Mouse (Mus musculus) embryonic facial prominence, embryonic 14.5 days (tissue): ENCODE measurements around the gene Bad. TPM values are rescaled to one million over a fixed set of nuclear protein-coding genes. Genes with fewer than 3 reads are reported as not detected.

ENCODE experiments used
- ATAC-seq: fragments of 200-750 bp; cut with Nextera tagmentation; 2 replicates; pipeline ENCODE4 v1.8.0; 2017; ENCODE audit warnings: low read depth, moderate number of reproducible peaks, moderate TSS enrichment
- DNase-seq: peaks from one replicate; pipeline ENCODE4 v3.0.0-alpha.2; 2015; ENCODE audit warnings: low spot score
- H3K27ac ChIP-seq: fragments of 300-500 bp; sonication (generic); replicated peaks from 2 replicates; pipeline ENCODE4 v1.5.1; 2014; ENCODE audit warnings: low read depth, mild to moderate bottlenecking, low read length, moderate library complexity
- H3K27me3 ChIP-seq: fragments of 300-500 bp; sonication (generic); replicated peaks from 2 replicates; pipeline ENCODE4 v1.6.1; 2014; ENCODE audit warnings: low read length; ENCODE audit not compliant: control insufficient read depth, insufficient read depth
- H3K36me3 ChIP-seq: fragments of 300-500 bp; sonication (generic); 2 replicates; pipeline ENCODE4 v1.6.1; 2014; ENCODE audit warnings: low read length, mixed read lengths; ENCODE audit not compliant: control insufficient read depth, insufficient read depth
- H3K4me1 ChIP-seq: fragments of 300-500 bp; sonication (generic); 2 replicates; pipeline ENCODE4 v1.6.1; 2014; ENCODE audit warnings: antibody characterized with exemption, low read length; ENCODE audit not compliant: control insufficient read depth, insufficient read depth
- H3K4me2 ChIP-seq: fragments of 300-500 bp; sonication (generic); 2 replicates; pipeline ENCODE4 v1.6.1; 2014; ENCODE audit warnings: low read depth, mild to moderate bottlenecking, low read length, moderate library complexity, mixed read lengths
- H3K4me3 ChIP-seq: fragments of 300-500 bp; sonication (generic); 2 replicates; pipeline ENCODE4 v1.5.1; 2014; ENCODE audit warnings: low read depth, mild to moderate bottlenecking, low read length
- H3K9ac ChIP-seq: fragments of 300-500 bp; sonication (generic); 2 replicates; pipeline ENCODE4 v1.6.1; 2014; ENCODE audit warnings: low read depth, mild to moderate bottlenecking, low read length, moderate library complexity, mixed read lengths
- H3K9me3 ChIP-seq: fragments of 300-500 bp; sonication (generic); 2 replicates; pipeline ENCODE4 v1.6.1; 2016; ENCODE audit warnings: low read length; ENCODE audit not compliant: control insufficient read depth
- WGBS: fragments of 180-500 bp; shearing (Covaris S2); extraction: QIAGEN DNeasy Blood & Tissue Kit; methylation state at CpG from one replicate; pipeline ENCODE4 v1.1.7; 2014; 5-methylcytosine and 5-hydroxymethylcytosine counted together
- polyA plus RNA-seq: library from polyadenylated mRNA; unstranded; fragments of >200 nt; fragmentation: Nextera tagmentation; extraction: Ambion mirVana; gene quantifications from 2 replicates; pipeline ENCODE4 v1.2.1, GENCODE M21; 2014

Bad gene
- polyA plus RNA-seq, 1 experiment from 2014 or later: 70.7 TPM

GRCm38 (mm10) chr19:6947742-6948141 lies 6.1 kb downstream of the Bad start:
- Histone ChIP-seq H3K4me2 (no peak overlapping the region), H3K9ac (no peak overlapping the region), H3K4me3 (no peak overlapping the region), H3K27ac (no peak overlapping the region; the same call in 1 of the 2 replicates), H3K4me1 (peaks cover 9% of the 10 kb centered on the region), H3K27me3 (no peaks in the 10 kb centered on the region), H3K9me3 (no peaks in the 10 kb centered on the region), H3K36me3 (peaks cover 12% of the 10 kb centered on the region; the same call in 1 of the 2 replicates)
- no peak for DNase-seq
- ATAC-seq: no peak
- 44% methylated on average over 4 of the region's 4 CpGs for whole genome bisulfite sequencing

- no peak overlapping the region for H3K4me3 ChIP-seq
- peaks cover 12% of the 10 kb centered on the region; the same call in 1 of the 2 replicates for H3K36me3 ChIP-seq
- H3K9me3 ChIP-seq: no peaks in the 10 kb centered on the region
- peaks cover 6% of the 10 kb centered on the region; the same call in 1 of the 2 replicates for H3K4me1 ChIP-seq
- H3K4me2 ChIP-seq: no peak overlapping the region
- no peaks in the 10 kb centered on the region for H3K27me3 ChIP-seq
- DNase-seq (no peak), ATAC-seq (no peak)
- no peak overlapping the region for H3K9ac ChIP-seq
- 73% methylated on average over 4 of the region's 4 CpGs for WGBS
- H3K27ac ChIP-seq: no peak overlapping the region; the same call in 1 of the 2 replicates
Measured at GRCm38 (mm10) chr19:6948186-6948585, 6.5 kb downstream of the Bad start.

GRCm38 (mm10) chr19:6949532-6949931 lies 7.9 kb downstream of the Bad start:
- Histone ChIP-seq H3K27ac (no peak overlapping the region), H3K36me3 (peaks cover 23% of the 10 kb centered on the region), H3K4me3 (no peak overlapping the region), H3K4me1 (peaks cover 6% of the 10 kb centered on the region; the same call in 1 of the 2 replicates), H3K4me2 (peak overlapping the region; percentile 85), H3K9me3 (no peaks in the 10 kb centered on the region), H3K9ac (no peak overlapping the region), H3K27me3 (no peaks in the 10 kb centered on the region)
- no peak for DNase-seq
- no peak for ATAC-seq
- WGBS: 92% methylated on average over 5 of the region's 5 CpGs

GRCm38 (mm10) chr19:6949951-6950350 lies 8.3 kb downstream of the Bad start:
- no peak for ATAC-seq
- H3K9ac ChIP-seq: peak overlapping the region; percentile 77

GRCm38 (mm10) chr19:6950613-6951153 lies 9.0 kb downstream of the Bad start:
- Histone ChIP-seq H3K9me3 (no peaks in the 10 kb centered on the region), H3K27me3 (no peaks in the 10 kb centered on the region), H3K4me1 (peaks cover 6% of the 10 kb centered on the region; the same call in 1 of the 2 replicates), H3K4me3 (peak overlapping the region; percentile 63), H3K27ac (peak overlapping the region; percentile 96), H3K36me3 (peaks cover 30% of the 10 kb centered on the region), H3K4me2 (peak overlapping the region; percentile 85), H3K9ac (peak overlapping the region; percentile 77)
- peak; percentile 60 for ATAC-seq
- under 1% methylated on average over 28 of the region's 28 CpGs for WGBS
- peak; percentile 85 for DNase-seq

More at GRCm38 (mm10) chr19:6949951-6950350, 8.3 kb downstream of the Bad start:
- Histone ChIP-seq H3K27ac (peak overlapping the region; percentile 96), H3K4me1 (peaks cover 6% of the 10 kb centered on the region; the same call in 1 of the 2 replicates), H3K4me3 (peak overlapping the region; percentile 63), H3K27me3 (no peaks in the 10 kb centered on the region), H3K36me3 (peaks cover 27% of the 10 kb centered on the region), H3K9me3 (no peaks in the 10 kb centered on the region), H3K4me2 (peak overlapping the region; percentile 85)
- 60% methylated on average over 5 of the region's 5 CpGs for WGBS
- no peak for DNase-seq

- under 1% methylated on average over 34 of the region's 35 CpGs for WGBS
- no peaks in the 10 kb centered on the region for H3K27me3 ChIP-seq
- H3K9ac ChIP-seq: peak overlapping the region; percentile 77
Measured at GRCm38 (mm10) chr19:6951381-6951968, 9.8 kb downstream of the Bad start.

GRCm38 (mm10) chr19:6951994-6952711 lies 10.5 kb downstream of the Bad start:
- peak; percentile 20 for ATAC-seq

More at GRCm38 (mm10) chr19:6951381-6951968, 9.8 kb downstream of the Bad start:
- peak overlapping the region; percentile 63 for H3K4me3 ChIP-seq
- DNase-seq (peak; percentile 97), ATAC-seq (peak; percentile 86)
- H3K9me3 ChIP-seq: no peaks in the 10 kb centered on the region
- peak overlapping the region; percentile 96 for H3K27ac ChIP-seq
- H3K4me2 ChIP-seq: peak overlapping the region; percentile 85
- H3K4me1 ChIP-seq: peaks cover 6% of the 10 kb centered on the region; the same call in 1 of the 2 replicates
- peaks cover 30% of the 10 kb centered on the region for H3K36me3 ChIP-seq

GRCm38 (mm10) chr19:6952712-6953037 lies 11.0 kb downstream of the Bad start:
- DNase-seq: peak; percentile 31
- peaks cover 6% of the 10 kb centered on the region; the same call in 1 of the 2 replicates for H3K4me1 ChIP-seq
- no peaks in the 10 kb centered on the region for H3K27me3 ChIP-seq
- H3K9ac ChIP-seq: peak overlapping the region; percentile 77
- H3K36me3 ChIP-seq: peaks cover 41% of the 10 kb centered on the region
- no peak for ATAC-seq
- 21% methylated on average over 3 of the region's 3 CpGs for WGBS
- peak overlapping the region; percentile 96 for H3K27ac ChIP-seq
- H3K4me2 ChIP-seq: peak overlapping the region; percentile 85
- no peaks in the 10 kb centered on the region for H3K9me3 ChIP-seq
- peak overlapping the region; percentile 63; the same call in 1 of the 2 replicates for H3K4me3 ChIP-seq

More at GRCm38 (mm10) chr19:6951994-6952711, 10.5 kb downstream of the Bad start:
- peak; percentile 48 for DNase-seq
- WGBS: 2% methylated on average over 27 of the region's 31 CpGs
- Histone ChIP-seq H3K4me3 (peak overlapping the region; percentile 63), H3K9me3 (no peaks in the 10 kb centered on the region), H3K27me3 (no peaks in the 10 kb centered on the region), H3K36me3 (peaks cover 36% of the 10 kb centered on the region), H3K4me1 (peaks cover 6% of the 10 kb centered on the region; the same call in 1 of the 2 replicates), H3K9ac (peak overlapping the region; percentile 77), H3K27ac (peak overlapping the region; percentile 96), H3K4me2 (peak overlapping the region; percentile 85)
